Mouse (Mus musculus) A20 (cell line): ENCODE data around the gene Gm49320.
"Not testable (repeated sequence)": the region's sequence is repeated elsewhere in the genome, so short reads cannot be mapped to it uniquely, and the experiment has no call there.

Experiments
- DNase-seq: peaks from one replicate; pipeline ENCODE4 v3.0.0-alpha.2; 2011; ENCODE audit warnings: low read depth, low spot score

Gm49320 gene

GRCm38 (mm10) chr8:4226739-4227347 is 11.8 kb upstream of the Gm49320 start, which contains the start of gene Lrrc8e:
Gene Lrrc8e, plus strand, starts transcription at chr8:4226827.
- no peak for DNase-seq

- DNase-seq, result no peak
Observed at GRCm38 (mm10) chr8:4227919-4228318, 10.7 kb upstream of the Gm49320 start.

- DNase-seq, result no peak
Observed at GRCm38 (mm10) chr8:4229784-4230183, 8.9 kb upstream of the Gm49320 start.

GRCm38 (mm10) chr8:4230612-4231351 is 7.9 kb upstream of the Gm49320 start:
- DNase-seq, result no peak

- peak; percentile 78 for DNase-seq
Observed at GRCm38 (mm10) chr8:4237814-4238433, 741 bp upstream of the Gm49320 start.

GRCm38 (mm10) chr8:4239193-4239890 is 677 bp downstream of the Gm49320 start:
- peak; percentile 10 for DNase-seq

GRCm38 (mm10) chr8:4245061-4245460 is 6.4 kb downstream of the Gm49320 start:
- no peak for DNase-seq

GRCm38 (mm10) chr8:4245737-4246136 is 7.1 kb downstream of the Gm49320 start:
- DNase-seq, result no peak

GRCm38 (mm10) chr8:4247241-4247640 is 8.6 kb downstream of the Gm49320 start:
- no peak for DNase-seq

GRCm38 (mm10) chr8:4247951-4248540 is 9.4 kb downstream of the Gm49320 start, which contains the start of gene Tgfbr3l:
Gene Tgfbr3l, plus strand, starts transcription at chr8:4248214.
- DNase-seq, result no peak

GRCm38 (mm10) chr8:4249213-4249612 is 10.5 kb downstream of the Gm49320 start:
- no peak for DNase-seq

- peak; percentile 77 for DNase-seq
Observed at GRCm38 (mm10) chr8:4250306-4250970, 11.8 kb downstream of the Gm49320 start.

- DNase-seq, result no peak
Observed at GRCm38 (mm10) chr8:4252116-4252760, 13.6 kb downstream of the Gm49320 start.

- peak; percentile 97 for DNase-seq
Observed at GRCm38 (mm10) chr8:4252934-4253841, 14.5 kb downstream of the Gm49320 start, which contains the start of gene Snapc2. Gene Snapc2, plus strand, starts transcription at chr8:4253080.

- DNase-seq, result peak; percentile 31
Observed at GRCm38 (mm10) chr8:4254001-4254400, 15.3 kb downstream of the Gm49320 start.

- DNase-seq, result not testable (repeated sequence)
Observed at GRCm38 (mm10) chr8:4255471-4255870, 16.8 kb downstream of the Gm49320 start.

GRCm38 (mm10) chr8:4256911-4257310 is 18.2 kb downstream of the Gm49320 start:
- DNase-seq, result no peak

GRCm38 (mm10) chr8:4257350-4257749 is 18.7 kb downstream of the Gm49320 start:
- DNase-seq, result no peak

- peak; percentile 67 for DNase-seq
Observed at GRCm38 (mm10) chr8:4258233-4258632, 19.6 kb downstream of the Gm49320 start.
